Mouse (Mus musculus) sigmoid colon, adult 10 weeks (tissue): ENCODE results near the gene Ppm1h. TPM values are rescaled to one million over a fixed set of nuclear protein-coding genes. Genes with fewer than 3 reads are reported as not detected.

ENCODE experiments used
- polyA plus RNA-seq: library from polyadenylated mRNA; stranded (reverse); fragments of 350-450 nt; fragmentation: Illumina TruSeq; extraction: RNeasy Lipid Tissue Mini Kit (QIAGEN cat#74804); gene quantifications from one replicate; pipeline ENCODE4 v1.2.3, GENCODE M21; 2014; ENCODE audit warnings: low read depth, low replicate concordance

Ppm1h gene
- 24.4 TPM for polyA plus RNA-seq

DNA sequence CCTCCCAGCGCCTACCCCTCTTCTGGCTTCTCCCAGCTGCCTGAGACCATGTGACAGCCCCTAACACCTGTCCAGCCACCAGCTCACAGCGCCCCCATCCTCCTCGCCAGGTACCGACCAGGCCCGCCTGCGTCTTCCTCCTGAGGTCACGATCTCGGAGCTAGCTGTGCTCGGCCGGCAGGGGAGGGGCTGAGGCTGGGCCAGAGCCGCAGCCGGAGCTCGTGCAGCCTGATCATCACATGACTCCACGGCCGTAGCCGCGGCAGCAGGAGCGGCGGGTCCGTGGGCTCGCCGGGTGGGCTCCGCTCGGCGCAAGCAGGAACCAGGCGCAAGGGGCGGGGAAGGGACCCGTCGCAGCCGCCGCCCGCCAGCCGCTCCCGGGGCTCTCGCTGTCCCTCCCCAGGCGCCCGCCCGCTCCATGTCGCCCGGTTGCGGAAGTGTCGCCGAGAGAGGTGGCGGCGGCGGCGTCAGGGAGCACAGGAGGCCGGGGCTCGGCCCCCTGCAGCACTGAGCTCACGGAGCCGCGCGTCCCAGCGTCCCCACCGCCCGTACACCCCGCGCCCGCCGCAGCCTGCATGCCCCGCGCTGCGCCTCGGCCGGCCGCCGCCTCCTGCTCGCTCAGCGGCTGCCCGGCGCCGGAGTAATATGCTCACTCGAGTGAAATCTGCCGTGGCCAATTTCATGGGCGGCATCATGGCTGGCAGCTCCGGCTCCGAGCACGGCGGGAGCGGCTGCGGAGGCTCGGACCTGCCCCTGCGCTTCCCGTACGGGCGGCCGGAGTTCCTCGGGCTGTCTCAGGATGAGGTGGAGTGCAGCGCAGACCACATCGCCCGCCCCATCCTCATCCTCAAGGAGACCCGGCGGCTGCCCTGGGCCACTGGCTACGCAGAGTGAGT lies at the start of gene Ppm1h:
Ppm1h (plus strand) TSS at position 222 of the 896 bp plus-strand sequence.

Other genes starting within 250 kb of the Ppm1h start
- gene Avpr1a, start 230.3 kb upstream of the Ppm1h start, polyA plus RNA-seq, result 5.7 TPM